Mouse (Mus musculus) liver, adult 2 months (tissue): ENCODE measurements around the gene Ppp1r14a. TPM values are rescaled to one million over a fixed set of nuclear protein-coding genes. Genes with fewer than 3 reads are reported as not detected.

ENCODE experiments used
- DNase-seq: peaks from one replicate; pipeline ENCODE4 v3.0.0-alpha.2; 2011; ENCODE audit warnings: low read depth, low spot score; ENCODE audit errors: extremely low read depth
- H3K27ac ChIP-seq: fragments of 200-500 bp; replicated peaks from 2 replicates; pipeline ENCODE4 v1.5.1; 2012; ENCODE audit warnings: low read depth, mild to moderate bottlenecking, control low read depth, inconsistent platforms, low read length; ENCODE audit not compliant: insufficient read depth
- H3K27me3 ChIP-seq: fragments of 200-500 bp; 2 replicates; pipeline ENCODE4 v1.6.1; 2012; ENCODE audit warnings: mild to moderate bottlenecking, moderate library complexity, low read length, inconsistent platforms; ENCODE audit not compliant: control insufficient read depth, insufficient read depth
- H3K36me3 ChIP-seq: fragments of 200-500 bp; 2 replicates; pipeline ENCODE4 v1.6.1; 2012; ENCODE audit warnings: low read length, inconsistent platforms; ENCODE audit not compliant: control insufficient read depth, insufficient read depth
- H3K4me1 ChIP-seq: fragments of 200-500 bp; 2 replicates; pipeline ENCODE4 v1.6.1; 2011; ENCODE audit warnings: low read length; ENCODE audit not compliant: control insufficient read depth, insufficient read depth
- H3K4me3 ChIP-seq: fragments of 200-500 bp; 2 replicates; pipeline ENCODE4 v1.5.1; 2011; ENCODE audit warnings: low read depth, mild to moderate bottlenecking, control low read depth, low read length, moderate library complexity; ENCODE audit not compliant: insufficient read depth
- H3K79me2 ChIP-seq: fragments of 200-500 bp; 2 replicates; pipeline ENCODE4 v1.6.1; 2012; ENCODE audit warnings: inconsistent platforms, mild to moderate bottlenecking, low read length, moderate library complexity; ENCODE audit not compliant: control insufficient read depth, insufficient read depth
- H3K9ac ChIP-seq: fragments of 200-500 bp; 2 replicates; pipeline ENCODE4 v1.6.1; 2012; ENCODE audit warnings: low read depth, mild to moderate bottlenecking, control low read depth, inconsistent platforms, low read length
- CTCF ChIP-seq: fragments of 200-500 bp; IDR thresholded peaks from 2 replicates; pipeline ENCODE4 v1.5.1; 2011; ENCODE audit warnings: low read depth, low read length, control low read depth
- POLR2A ChIP-seq: fragments of 200-500 bp; IDR thresholded peaks from 2 replicates; pipeline ENCODE4 v1.6.1; 2011; ENCODE audit warnings: low read length, control low read depth; ENCODE audit not compliant: insufficient read depth; ENCODE audit errors: extremely low read depth
- WGBS: fragments of 180-500 bp; shearing (Covaris S2); methylation state at CpG from one replicate; pipeline ENCODE4 v1.1.7; 2018; 5-methylcytosine and 5-hydroxymethylcytosine counted together
- polyA plus RNA-seq: library from polyadenylated mRNA; depleted of rRNA; stranded (reverse); fragments of >200 nt; gene quantifications from 2 replicates; pipeline ENCODE4 v1.2.3, GENCODE M21; 2012
- total RNA-seq: library from RNA; depleted of rRNA; stranded (reverse); fragments of >200 nt; gene quantifications from 2 replicates; pipeline ENCODE4 v1.2.3, GENCODE M21; 2014

Gene Ppp1r14a
- total and polyA plus RNA-seq, 2 experiments: 1.0 to 5.0 TPM

GRCm38 (mm10) chr7:29306108-29306507 lies 17.0 kb downstream of the Ppp1r14a start:
- H3K79me2 ChIP-seq: no peaks in the 10 kb centered on the region
- H3K27me3 ChIP-seq: peaks cover 16% of the 10 kb centered on the region
- peaks cover 9% of the 10 kb centered on the region for H3K4me1 ChIP-seq
- H3K9ac ChIP-seq: no peak overlapping the region
- no peak for DNase-seq
- TF ChIP-seq POLR2A: no peak
- TF ChIP-seq CTCF: no peak
- H3K4me3 ChIP-seq: no peak overlapping the region
- no peak overlapping the region for H3K27ac ChIP-seq
- WGBS: 84% methylated on average over 7 of the region's 7 CpGs
- no peaks in the 10 kb centered on the region for H3K36me3 ChIP-seq

GRCm38 (mm10) chr7:29306619-29307018 lies 17.5 kb downstream of the Ppp1r14a start:
- no peak for DNase-seq
- H3K9ac ChIP-seq: no peak overlapping the region
- peaks cover 16% of the 10 kb centered on the region for H3K27me3 ChIP-seq
- no peaks in the 10 kb centered on the region for H3K79me2 ChIP-seq
- no peak overlapping the region for H3K27ac ChIP-seq
- TF ChIP-seq POLR2A (no peak), CTCF (peak; percentile 21; the same call in 1 of the 2 replicates)
- H3K4me3 ChIP-seq: no peak overlapping the region
- WGBS: 43% methylated on average over 7 of the region's 7 CpGs
- no peaks in the 10 kb centered on the region for H3K36me3 ChIP-seq
- peaks cover 9% of the 10 kb centered on the region for H3K4me1 ChIP-seq

- 4% methylated on average over 42 of the region's 42 CpGs for WGBS
- no peak for TF ChIP-seq CTCF
- TF ChIP-seq POLR2A: no peak
- Histone ChIP-seq H3K4me3 (peak overlapping the region; percentile 58), H3K36me3 (no peaks in the 10 kb centered on the region), H3K79me2 (no peaks in the 10 kb centered on the region), H3K27ac (no peak overlapping the region), H3K27me3 (peaks cover 16% of the 10 kb centered on the region), H3K9ac (peak overlapping the region; percentile 27), H3K4me1 (peaks cover 9% of the 10 kb centered on the region)
- DNase-seq: peak; percentile 51
Measured at GRCm38 (mm10) chr7:29307350-29308104, 18.4 kb downstream of the Ppp1r14a start.

GRCm38 (mm10) chr7:29309221-29309721 lies 20.2 kb downstream of the Ppp1r14a start:
- TF ChIP-seq CTCF: no peak
- TF ChIP-seq POLR2A: no peak
- Histone ChIP-seq H3K4me1 (peaks cover 9% of the 10 kb centered on the region), H3K79me2 (no peaks in the 10 kb centered on the region), H3K36me3 (no peaks in the 10 kb centered on the region), H3K9ac (peak overlapping the region; percentile 48), H3K27me3 (peaks cover 9% of the 10 kb centered on the region), H3K27ac (no peak overlapping the region), H3K4me3 (peak overlapping the region; percentile 55; the same call in 1 of the 2 replicates)
- no peak for DNase-seq
- 2% methylated on average over 36 of the region's 36 CpGs for WGBS

GRCm38 (mm10) chr7:29309749-29310148 lies 20.6 kb downstream of the Ppp1r14a start:
- Histone ChIP-seq H3K4me3 (peak overlapping the region; percentile 55; the same call in 1 of the 2 replicates), H3K9ac (no peak overlapping the region), H3K79me2 (no peaks in the 10 kb centered on the region), H3K36me3 (no peaks in the 10 kb centered on the region), H3K27me3 (peaks cover 6% of the 10 kb centered on the region), H3K27ac (no peak overlapping the region), H3K4me1 (peaks cover 9% of the 10 kb centered on the region)
- 18% methylated on average over 5 of the region's 5 CpGs for WGBS
- no peak for DNase-seq
- TF ChIP-seq POLR2A (no peak), CTCF (no peak)

GRCm38 (mm10) chr7:29313051-29313450 lies 23.9 kb downstream of the Ppp1r14a start:
- Histone ChIP-seq H3K27ac (no peak overlapping the region), H3K27me3 (no peaks in the 10 kb centered on the region; the same call in 1 of the 2 replicates), H3K4me3 (no peak overlapping the region), H3K4me1 (peaks cover 3% of the 10 kb centered on the region; the same call in 1 of the 2 replicates), H3K36me3 (no peaks in the 10 kb centered on the region), H3K79me2 (no peaks in the 10 kb centered on the region), H3K9ac (no peak overlapping the region)
- DNase-seq: no peak
- 78% methylated on average over 9 of the region's 9 CpGs for WGBS
- no peak for TF ChIP-seq POLR2A
- no peak for TF ChIP-seq CTCF
